Mouse (Mus musculus): ENCODE results near the gene Farsa. TPM values are rescaled to one million over a fixed set of nuclear protein-coding genes. Genes with fewer than 3 reads are reported as not detected.
"Not testable (repeated sequence)": the region's sequence is repeated elsewhere in the genome, so short reads cannot be mapped to it uniquely, and the experiment has no call there.

Farsa gene
- polyA plus RNA-seq, 1 experiment from 2014 or later: 112 TPM

DNA sequence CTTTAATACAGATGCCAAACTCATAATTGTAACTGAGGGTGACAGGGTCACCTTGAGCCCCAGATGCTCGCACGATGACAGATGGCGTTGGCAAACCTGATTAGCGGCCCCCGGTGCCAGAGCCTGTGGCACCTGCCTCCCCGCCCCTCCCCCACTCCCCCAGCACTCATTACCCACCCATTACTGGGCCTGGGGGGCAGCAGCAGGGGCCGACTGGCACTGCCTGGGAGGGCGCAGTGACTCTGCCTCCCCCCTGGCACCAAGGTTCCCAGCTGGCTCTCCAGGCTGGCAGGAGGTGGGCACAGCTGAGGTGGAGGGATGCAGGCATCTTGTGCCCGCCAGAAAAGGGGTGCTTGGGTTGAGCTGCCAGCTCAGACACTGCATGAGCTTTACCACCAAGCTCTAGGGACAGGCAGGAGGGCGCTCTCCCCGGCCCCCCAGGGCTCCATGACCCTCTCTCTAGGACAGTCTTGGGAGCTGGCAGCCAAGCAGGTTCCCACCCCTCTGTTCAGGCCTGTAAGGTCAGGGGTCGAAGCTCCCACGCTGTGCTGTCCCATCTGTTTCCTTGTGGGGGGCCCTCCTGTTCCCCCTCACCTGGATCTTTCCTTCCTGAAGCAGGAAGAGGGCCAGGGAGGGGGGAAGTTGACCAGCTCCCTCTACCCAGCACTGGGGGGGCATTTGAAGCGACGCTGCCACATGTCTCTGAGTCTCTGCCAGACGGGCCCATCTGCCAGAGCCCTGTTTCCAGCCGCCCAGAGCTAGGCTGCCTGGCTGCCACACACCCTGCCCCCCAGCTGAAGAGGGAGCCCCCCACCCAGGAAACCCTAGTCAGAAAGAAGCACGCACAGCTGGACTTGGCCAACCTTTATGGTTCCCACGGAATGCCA is 42.0 kb upstream of the Farsa start:
- Histone ChIP-seq H3K9me3 (ENCODE audit: control insufficient read depth, low read length) (no peaks in the 10 kb centered on the region), H3K27ac (ENCODE audit: low read depth, low read length) (peak overlapping the region; percentile 37; the same call in 1 of the 2 replicates), H3K4me3 (ENCODE audit: low read depth, low read length) (no peak overlapping the region), H3K4me2 (ENCODE audit: low read depth, low read length, severe bottlenecking) (no peak overlapping the region), H3K36me3 (ENCODE audit: control insufficient read depth, insufficient read depth, low read length) (no peaks in the 10 kb centered on the region), H3K9ac (ENCODE audit: low read length) (0 out of 2 replicates have a peak overlapping the region, but pooled peaks have one; percentile 16), H3K27me3 (ENCODE audit: control insufficient read depth, insufficient read depth, low read length) (peaks cover 12% of the 10 kb centered on the region), H3K4me1 (replicated peaks; ENCODE audit: control insufficient read depth, insufficient read depth, low read length) (peaks cover 15% of the 10 kb centered on the region)
- WGBS: 51% methylated on average over 19 of the region's 19 CpGs
- no peak; the same call in 1 of the 2 replicates for ATAC-seq (replicated peaks; ENCODE audit: low FRiP score)
- DNase-seq (ENCODE audit: low spot score): peak; percentile 71

DNA sequence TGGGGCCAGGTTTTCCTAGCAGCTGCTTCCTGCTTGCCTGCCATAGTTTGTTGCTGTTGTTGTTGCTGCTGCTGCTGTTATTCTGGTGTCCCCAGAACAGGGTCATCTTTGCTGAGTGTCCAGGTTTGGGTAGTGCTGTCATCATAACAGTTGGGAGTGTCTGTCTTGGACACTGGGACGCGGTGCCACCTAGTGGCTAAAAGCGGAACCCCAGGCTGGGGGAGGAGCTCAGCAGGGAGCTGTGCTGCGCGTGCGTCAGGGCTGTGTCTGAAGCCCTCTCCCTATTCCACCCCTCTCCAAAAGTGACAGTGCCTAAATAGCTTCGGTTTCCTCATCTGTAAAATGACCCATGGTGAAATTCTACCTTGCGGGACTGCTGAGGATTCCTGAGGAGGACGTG is 41.2 kb upstream of the Farsa start:
- Histone ChIP-seq H3K4me2 (ENCODE audit: low read depth, low read length, severe bottlenecking) (no peak overlapping the region), H3K27me3 (ENCODE audit: control insufficient read depth, insufficient read depth, low read length) (peaks cover 12% of the 10 kb centered on the region), H3K36me3 (ENCODE audit: control insufficient read depth, insufficient read depth, low read length) (no peaks in the 10 kb centered on the region), H3K4me1 (replicated peaks; ENCODE audit: control insufficient read depth, insufficient read depth, low read length) (peaks cover 15% of the 10 kb centered on the region), H3K4me3 (ENCODE audit: low read depth, low read length) (no peak overlapping the region), H3K27ac (ENCODE audit: low read depth, low read length) (no peak overlapping the region), H3K9me3 (ENCODE audit: control insufficient read depth, low read length) (no peaks in the 10 kb centered on the region), H3K9ac (ENCODE audit: low read length) (no peak overlapping the region)
- DNase-seq (ENCODE audit: low spot score) (peak; percentile 96), ATAC-seq (replicated peaks; ENCODE audit: low FRiP score) (peak; percentile 42)
- WGBS: 5% methylated on average over 9 of the region's 9 CpGs

DNA sequence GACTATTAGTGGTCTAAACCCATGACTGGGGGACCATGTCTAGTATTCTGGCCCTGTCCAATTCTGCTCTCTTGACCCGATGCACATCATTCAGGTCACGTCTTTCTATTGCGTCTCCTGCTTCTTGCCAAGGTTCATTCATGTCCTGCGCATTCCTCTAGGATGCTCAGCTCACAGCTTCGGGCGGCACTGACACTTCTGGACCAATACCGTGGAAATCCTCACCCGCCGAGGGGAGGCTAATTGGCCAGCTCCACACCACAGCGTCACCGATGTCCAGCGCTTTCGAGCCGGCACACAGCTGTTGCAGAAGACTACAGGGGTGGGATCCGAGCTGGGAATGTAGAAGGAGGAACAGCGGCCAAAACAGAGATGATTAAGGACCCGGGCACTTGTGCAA is 40.7 kb upstream of the Farsa start:
- WGBS: 77% methylated on average over 17 of the region's 17 CpGs
- no peak overlapping the region for H3K9ac ChIP-seq (ENCODE audit: low read length)
- H3K36me3 ChIP-seq (ENCODE audit: control insufficient read depth, insufficient read depth, low read length): no peaks in the 10 kb centered on the region
- no peak overlapping the region for H3K4me3 ChIP-seq (ENCODE audit: low read depth, low read length)
- H3K27me3 ChIP-seq (ENCODE audit: control insufficient read depth, insufficient read depth, low read length): peaks cover 12% of the 10 kb centered on the region
- no peak overlapping the region for H3K4me2 ChIP-seq (ENCODE audit: low read depth, low read length, severe bottlenecking)
- H3K4me1 ChIP-seq (replicated peaks; ENCODE audit: control insufficient read depth, insufficient read depth, low read length): peaks cover 13% of the 10 kb centered on the region
- no peak overlapping the region for H3K27ac ChIP-seq (ENCODE audit: low read depth, low read length)
- no peak for ATAC-seq (replicated peaks; ENCODE audit: low FRiP score)
- DNase-seq (ENCODE audit: low spot score): no peak
- no peaks in the 10 kb centered on the region for H3K9me3 ChIP-seq (ENCODE audit: control insufficient read depth, low read length)

DNA sequence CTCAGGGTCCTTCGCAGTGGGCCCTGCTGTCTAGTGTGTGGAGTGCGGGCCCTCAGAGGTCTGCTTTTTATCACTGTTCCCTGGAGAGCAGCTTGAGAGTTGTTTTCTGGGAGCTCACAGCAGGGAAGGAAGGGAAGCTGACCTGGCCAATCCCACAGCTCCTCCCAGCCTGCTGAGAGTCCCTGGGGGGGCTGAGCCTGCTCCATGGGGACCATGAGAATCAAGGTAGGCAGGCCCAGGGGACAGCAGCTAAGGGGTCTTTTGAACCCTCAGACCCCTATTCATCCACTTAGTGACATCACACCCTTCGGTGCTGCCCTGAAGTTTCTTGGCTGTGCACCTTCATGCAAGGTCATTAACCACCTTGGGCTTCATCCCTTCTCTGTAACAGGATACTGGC is 34.1 kb upstream of the Farsa start, which contains the start of gene Dand5:
Dand5 (minus strand) TSS at position 101 of the 400 bp plus-strand sequence.
- DNase-seq (ENCODE audit: low spot score) (no peak), ATAC-seq (replicated peaks; ENCODE audit: low FRiP score) (no peak)
- Histone ChIP-seq H3K4me2 (ENCODE audit: low read depth, low read length, severe bottlenecking) (peak within 1 kb of the TSS; percentile 43), H3K4me3 (ENCODE audit: low read depth, low read length) (no peak within 1 kb of the TSS), H3K9ac (ENCODE audit: low read length) (peak within 1 kb of the TSS; percentile 39), H3K27me3 (ENCODE audit: control insufficient read depth, insufficient read depth, low read length) (no peaks in the 10 kb centered on the region; the same call in 1 of the 2 replicates), H3K27ac (ENCODE audit: low read depth, low read length) (no peak within 1 kb of the TSS), H3K36me3 (ENCODE audit: control insufficient read depth, insufficient read depth, low read length) (no peaks in the 10 kb centered on the region), H3K9me3 (ENCODE audit: control insufficient read depth, low read length) (no peaks in the 10 kb centered on the region), H3K4me1 (replicated peaks; ENCODE audit: control insufficient read depth, insufficient read depth, low read length) (peaks cover 6% of the 10 kb centered on the region; the same call in 1 of the 2 replicates)
- 35% methylated on average over 3 of the region's 3 CpGs for WGBS

DNA sequence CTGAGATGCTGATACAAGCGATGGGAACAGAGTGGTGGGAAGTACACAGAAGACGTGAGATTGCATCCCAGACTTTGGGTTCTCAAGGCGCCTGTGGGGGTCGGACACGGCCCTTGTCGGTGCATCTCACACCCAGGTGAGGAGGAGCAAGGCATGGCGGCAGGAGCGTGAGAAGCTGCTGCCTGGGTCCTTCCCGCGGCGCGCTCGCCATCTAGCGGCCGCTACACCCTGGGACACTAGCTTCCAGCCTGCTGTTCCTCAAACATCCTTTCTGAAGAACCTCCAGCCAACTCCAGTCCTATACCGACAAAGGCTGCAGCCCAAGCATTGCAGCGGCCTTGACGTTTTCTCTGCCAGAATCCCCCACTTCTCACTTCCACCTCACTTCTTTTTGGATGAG is 33.1 kb upstream of the Farsa start:
- no peaks in the 10 kb centered on the region for H3K9me3 ChIP-seq (ENCODE audit: control insufficient read depth, low read length)
- peak overlapping the region; percentile 39 for H3K9ac ChIP-seq (ENCODE audit: low read length)
- H3K27me3 ChIP-seq (ENCODE audit: control insufficient read depth, insufficient read depth, low read length): no peaks in the 10 kb centered on the region; the same call in 1 of the 2 replicates
- ATAC-seq (replicated peaks; ENCODE audit: low FRiP score): peak; percentile 79
- DNase-seq (ENCODE audit: low spot score): peak; percentile 91
- H3K4me2 ChIP-seq (ENCODE audit: low read depth, low read length, severe bottlenecking): peak overlapping the region; percentile 43
- peaks cover 6% of the 10 kb centered on the region; the same call in 1 of the 2 replicates for H3K4me1 ChIP-seq (replicated peaks; ENCODE audit: control insufficient read depth, insufficient read depth, low read length)
- no peak overlapping the region for H3K27ac ChIP-seq (ENCODE audit: low read depth, low read length)
- no peak overlapping the region for H3K4me3 ChIP-seq (ENCODE audit: low read depth, low read length)
- no peaks in the 10 kb centered on the region for H3K36me3 ChIP-seq (ENCODE audit: control insufficient read depth, insufficient read depth, low read length)
- WGBS: under 1% methylated on average over 18 of the region's 18 CpGs

DNA sequence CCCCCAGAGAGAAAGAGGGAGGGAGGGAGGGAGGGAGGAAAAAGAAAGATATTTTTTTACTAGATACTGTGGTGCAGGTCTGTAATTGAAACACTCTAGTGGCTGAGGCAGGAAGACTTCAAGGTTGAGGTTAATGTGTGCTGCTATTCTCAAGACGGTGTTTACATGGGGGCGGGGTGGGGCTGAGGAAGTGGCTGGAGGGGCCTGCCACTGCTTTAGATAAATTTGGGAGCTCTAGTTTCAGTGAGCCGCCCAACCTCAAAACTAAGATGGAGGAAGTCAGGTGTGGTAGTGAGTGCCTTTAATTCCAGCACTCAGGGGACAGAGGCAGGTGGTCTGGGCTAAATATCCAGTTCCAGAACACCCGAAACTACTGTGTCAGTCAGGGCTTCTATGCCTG is 31.2 kb upstream of the Farsa start:
- H3K9ac ChIP-seq (ENCODE audit: low read length): no peak overlapping the region
- H3K4me3 ChIP-seq (ENCODE audit: low read depth, low read length): no peak overlapping the region
- H3K27me3 ChIP-seq (ENCODE audit: control insufficient read depth, insufficient read depth, low read length): no peaks in the 10 kb centered on the region; the same call in 1 of the 2 replicates
- H3K9me3 ChIP-seq (ENCODE audit: control insufficient read depth, low read length): no peaks in the 10 kb centered on the region
- no peak overlapping the region for H3K4me2 ChIP-seq (ENCODE audit: low read depth, low read length, severe bottlenecking)
- H3K27ac ChIP-seq (ENCODE audit: low read depth, low read length): no peak overlapping the region
- ATAC-seq (replicated peaks; ENCODE audit: low FRiP score): no peak
- 76% methylated on average over 4 of the region's 4 CpGs for WGBS
- peaks cover 6% of the 10 kb centered on the region; the same call in 1 of the 2 replicates for H3K4me1 ChIP-seq (replicated peaks; ENCODE audit: control insufficient read depth, insufficient read depth, low read length)
- H3K36me3 ChIP-seq (ENCODE audit: control insufficient read depth, insufficient read depth, low read length): no peaks in the 10 kb centered on the region
- DNase-seq (ENCODE audit: low spot score): no peak

DNA sequence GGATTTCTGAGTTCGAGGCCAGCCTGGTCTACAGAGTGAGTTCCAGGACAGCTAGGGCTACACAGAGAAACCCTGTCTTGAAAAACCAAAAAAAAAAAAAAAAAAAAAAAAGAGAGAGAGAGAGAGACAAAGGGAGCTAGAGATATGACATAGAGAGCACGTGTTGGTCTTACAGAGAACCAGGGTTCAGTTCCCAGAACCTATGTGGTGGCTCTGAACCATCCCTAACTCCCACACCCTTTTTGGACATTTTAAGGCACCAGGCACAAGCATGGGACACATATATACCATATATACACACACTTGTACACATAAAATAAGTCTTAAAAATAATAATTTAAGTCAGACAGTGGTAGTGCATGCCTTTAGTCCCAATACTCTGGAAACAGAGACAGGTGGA is 30.3 kb upstream of the Farsa start:
- not testable (repeated sequence) for H3K4me2 ChIP-seq (ENCODE audit: low read depth, low read length, severe bottlenecking); H3K27ac ChIP-seq (ENCODE audit: low read depth, low read length); DNase-seq (ENCODE audit: low spot score); H3K27me3 ChIP-seq (ENCODE audit: control insufficient read depth, insufficient read depth, low read length); H3K9ac ChIP-seq (ENCODE audit: low read length); H3K36me3 ChIP-seq (ENCODE audit: control insufficient read depth, insufficient read depth, low read length); H3K9me3 ChIP-seq (ENCODE audit: control insufficient read depth, low read length); ATAC-seq (replicated peaks; ENCODE audit: low FRiP score); H3K4me1 ChIP-seq (replicated peaks; ENCODE audit: control insufficient read depth, insufficient read depth, low read length); H3K4me3 ChIP-seq (ENCODE audit: low read depth, low read length)
- WGBS: 95% methylated on average over 2 of the region's 2 CpGs

DNA sequence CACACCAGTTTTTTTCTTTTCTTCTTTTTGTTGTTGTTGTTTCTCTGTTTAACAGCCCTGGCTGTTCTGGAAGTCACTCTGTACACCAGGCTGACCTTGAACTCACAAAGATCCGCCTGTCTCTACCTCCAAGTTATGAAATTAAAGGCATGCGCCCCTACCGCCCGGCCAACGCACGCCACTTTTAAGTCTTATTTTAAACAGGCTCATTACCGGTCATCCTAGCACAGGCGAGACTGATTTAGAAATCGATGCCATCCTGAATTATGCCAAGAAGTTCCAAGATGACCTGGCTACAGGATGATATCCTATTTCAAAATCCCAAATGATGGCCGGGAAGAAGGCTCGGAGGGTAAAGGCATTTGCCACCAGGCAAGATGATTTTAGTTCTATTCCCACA is 25.3 kb upstream of the Farsa start, which contains the start of gene Gadd45gip1:
Gadd45gip1 (plus strand) TSS at position 33 of the 400 bp plus-strand sequence.
- DNase-seq (ENCODE audit: low spot score): no peak
- Histone ChIP-seq H3K27me3 (ENCODE audit: control insufficient read depth, insufficient read depth, low read length) (no peaks in the 10 kb centered on the region), H3K4me2 (ENCODE audit: low read depth, low read length, severe bottlenecking) (peak within 1 kb of the TSS; percentile 61), H3K4me1 (replicated peaks; ENCODE audit: control insufficient read depth, insufficient read depth, low read length) (peaks cover 2% of the 10 kb centered on the region; the same call in 1 of the 2 replicates), H3K9me3 (ENCODE audit: control insufficient read depth, low read length) (no peaks in the 10 kb centered on the region), H3K36me3 (ENCODE audit: control insufficient read depth, insufficient read depth, low read length) (peaks cover 9% of the 10 kb centered on the region; the same call in 1 of the 2 replicates), H3K4me3 (ENCODE audit: low read depth, low read length) (peak within 1 kb of the TSS; percentile 94), H3K27ac (ENCODE audit: low read depth, low read length) (peak within 1 kb of the TSS; percentile 86), H3K9ac (ENCODE audit: low read length) (peak within 1 kb of the TSS; percentile 99)
- no peak for ATAC-seq (replicated peaks; ENCODE audit: low FRiP score)
- WGBS: 85% methylated on average over 11 of the region's 11 CpGs
